Mouse (Mus musculus): ENCODE measurements around the gene Mettl4. TPM values are rescaled to one million over a fixed set of nuclear protein-coding genes. Genes with fewer than 3 reads are reported as not detected.

The Mettl4 gene
- 11.5 and 11.9 TPM in 2 replicates for polyA plus RNA-seq (2015; fragmentation: Nextera tagmentation; extraction: Ambion mirVana)

GRCm38 (mm10) chr17:94749466-94750135, at the start of gene Mettl4:
Mettl4 (minus strand) TSS chr17:94750019.

Data from spleen, postnatal 0 days (tissue).